9 mouse cellular contexts compared by ENCODE assay signal in the genomic region with DNA sequence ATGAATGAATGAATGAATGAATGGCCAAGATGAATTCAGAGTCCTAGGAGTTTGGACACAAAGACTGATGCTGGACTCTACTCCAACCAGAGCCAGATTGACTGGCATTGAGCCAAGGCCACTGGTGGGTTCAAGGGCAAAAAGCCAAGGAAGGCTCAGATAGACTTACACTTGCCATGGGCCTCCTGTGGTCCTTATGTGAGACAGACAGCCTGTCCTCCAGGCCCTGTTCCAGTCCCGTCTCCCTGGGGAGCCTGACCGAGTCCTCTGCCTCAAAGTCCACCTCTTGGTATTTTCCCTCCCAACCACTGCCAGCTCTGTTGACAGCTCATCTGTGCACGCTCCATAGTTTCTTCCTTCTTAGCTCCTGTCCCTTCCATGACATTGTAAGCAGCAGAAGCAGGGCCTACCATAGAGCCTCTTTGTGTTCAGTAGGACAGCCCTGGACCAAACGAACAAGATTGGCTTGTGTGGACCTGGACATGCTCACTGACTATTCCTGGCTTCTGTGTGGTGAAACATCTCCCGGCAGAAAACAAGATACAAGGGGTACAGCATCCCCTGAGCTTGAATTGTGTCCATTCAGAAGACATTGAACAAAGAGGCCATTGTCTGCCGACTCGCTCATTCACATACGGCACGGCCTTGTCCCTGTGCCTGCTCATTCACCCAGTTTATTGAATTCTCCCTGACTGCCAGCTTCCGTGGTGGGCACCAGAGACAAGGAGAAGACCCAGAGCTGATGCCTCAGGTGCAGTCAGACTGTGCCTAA. TPM values are rescaled to one million over a fixed set of nuclear protein-coding genes. Genes with fewer than 3 reads are reported as not detected.
DNase-seq lines count a peak whose midpoint lies in the region; ATAC-seq lines count a peak whose summit lies in the region.
"Had no signal": no experiment of that assay in that cellular context is flagged by ENCODE, and none has a peak within 500 bp of the region (broad histone marks: within the 10 kb centered on the region; RNA-seq: fewer than 3 reads in every experiment).

No protein-coding gene starts in this region.

- no peak overlapping the region for H3K4me3 ChIP-seq in forebrain, embryonic 11.5 days (ENCODE audit: low read depth, low read length)
- H3K4me3 ChIP-seq in forebrain, embryonic 16.5 days (replicated peaks; ENCODE audit: low read length): no peak overlapping the region
- H3K4me3 ChIP-seq in hindbrain, embryonic 14.5 days (replicated peaks; ENCODE audit: low read length): no peak overlapping the region

- intact Hi-C loops in left cerebral cortex, postnatal 4 days (cut with DNase I): loop anchor here (10.0 kb wide), 2 partner anchors 119 to 339 kb away; no protein-coding TSS in a partner anchor

- no peak overlapping the region for H3K9ac ChIP-seq in forebrain, embryonic 11.5 days (ENCODE audit: low read length)
- no peak overlapping the region for H3K9ac ChIP-seq in forebrain, embryonic 16.5 days (replicated peaks; ENCODE audit: low read depth, low read length)
- no peak overlapping the region for H3K9ac ChIP-seq in hindbrain, embryonic 14.5 days

- H3K36me3 ChIP-seq in forebrain, embryonic 11.5 days (ENCODE audit: control insufficient read depth, insufficient read depth, low read length): no peaks in the 10 kb centered on the region
- no peaks in the 10 kb centered on the region for H3K36me3 ChIP-seq in forebrain, embryonic 16.5 days (ENCODE audit: control insufficient read depth, insufficient read depth)
- no peaks in the 10 kb centered on the region for H3K36me3 ChIP-seq in hindbrain, embryonic 14.5 days (replicated peaks; ENCODE audit: control insufficient read depth, insufficient read depth)

- H3K4me1 ChIP-seq in forebrain, embryonic 11.5 days (replicated peaks; ENCODE audit: control insufficient read depth, insufficient read depth, low read length): 0 out of 2 replicates have a peak, but pooled peaks cover 2% of the 10 kb centered on the region
- peaks cover 8% of the 10 kb centered on the region for H3K4me1 ChIP-seq in forebrain, embryonic 16.5 days (replicated peaks; ENCODE audit: control insufficient read depth, insufficient read depth, low read length)
- no peaks in the 10 kb centered on the region for H3K4me1 ChIP-seq in hindbrain, embryonic 14.5 days (replicated peaks; ENCODE audit: control insufficient read depth, insufficient read depth, low read length)

- H3K27ac ChIP-seq in forebrain, embryonic 11.5 days (ENCODE audit: low read depth, low read length): no peak overlapping the region
- no peak overlapping the region for H3K27ac ChIP-seq in forebrain, embryonic 16.5 days (ENCODE audit: low read length)
- no peak overlapping the region for H3K27ac ChIP-seq in hindbrain, embryonic 14.5 days

- no peaks in the 10 kb centered on the region for H3K27me3 ChIP-seq in forebrain, embryonic 11.5 days (ENCODE audit: control insufficient read depth, insufficient read depth, low read length)
- H3K27me3 ChIP-seq in forebrain, embryonic 16.5 days (replicated peaks; ENCODE audit: control insufficient read depth, insufficient read depth, low read length): no peaks in the 10 kb centered on the region
- no peaks in the 10 kb centered on the region for H3K27me3 ChIP-seq in hindbrain, embryonic 14.5 days (ENCODE audit: control insufficient read depth, insufficient read depth, low read length)

- ATAC-seq in forebrain, embryonic 11.5 days (replicated peaks; ENCODE audit: low FRiP score): no peak
- no peak for ATAC-seq in forebrain, embryonic 16.5 days
- peak; percentile 37; the same call in 1 of the 2 replicates for ATAC-seq in hindbrain, embryonic 14.5 days (ENCODE audit: low FRiP score)

- peak; percentile 48 for DNase-seq in forebrain, embryonic 11.5 days (ENCODE audit: low spot score)
- peak; percentile 96 for DNase-seq in left cerebral cortex, postnatal 4 days
- no peak for DNase-seq in left cerebral cortex, adult 9 months (ENCODE audit: low spot score in 2 of 2)
- DNase-seq in cerebellum, adult 11 months: peak; percentile 43
- peak; percentile 43 for DNase-seq in hindbrain, embryonic 14.5 days (ENCODE audit: low spot score)
- no peak for DNase-seq in ovary, postnatal 10 days (ENCODE audit: low spot score)
- DNase-seq in frontal cortex, postnatal 36 days (ENCODE audit: low spot score in 2 of 2): no peak
- DNase-seq: heart, postnatal 14 days had no signal

- 53% methylated on average over 10 of the region's 10 CpGs for WGBS in forebrain, embryonic 11.5 days
- 22% methylated on average over 10 of the region's 10 CpGs for WGBS in forebrain, embryonic 16.5 days
- WGBS in hindbrain, embryonic 14.5 days: 27% methylated on average over 10 of the region's 10 CpGs

- no peaks in the 10 kb centered on the region for H3K9me3 ChIP-seq in forebrain, embryonic 11.5 days (ENCODE audit: control insufficient read depth, low read length)
- no peaks in the 10 kb centered on the region for H3K9me3 ChIP-seq in forebrain, embryonic 16.5 days (ENCODE audit: control insufficient read depth, low read length)
- H3K9me3 ChIP-seq in hindbrain, embryonic 14.5 days (ENCODE audit: control insufficient read depth, low read length): no peaks in the 10 kb centered on the region

- H3K4me2 ChIP-seq in forebrain, embryonic 11.5 days (ENCODE audit: low read depth, low read length, severe bottlenecking): no peak overlapping the region
- no peak overlapping the region for H3K4me2 ChIP-seq in forebrain, embryonic 16.5 days (ENCODE audit: low read length)
- no peak overlapping the region for H3K4me2 ChIP-seq in hindbrain, embryonic 14.5 days (replicated peaks)

RNA-seq across cellular contexts. Expression of a gene that starts 10.8 kb away (rescaled TPM):
- polyA plus RNA-seq in forebrain, embryonic 11.5 days (2014; fragmentation: Nextera tagmentation; extraction: Ambion mirVana): 47.3 and 48.7 TPM in 2 replicates
- 61.1 and 67.8 TPM in 2 replicates for polyA plus RNA-seq in forebrain, embryonic 16.5 days (2015; fragmentation: Nextera tagmentation; extraction: Ambion mirVana)
- total RNA-seq in left cerebral cortex, postnatal 4 days (2021): 10 to 100 TPM; 13.8 to 14.6 TPM
- 50.8 and 52.8 TPM in 2 replicates for polyA plus RNA-seq in hindbrain, embryonic 14.5 days (2014; fragmentation: Nextera tagmentation; extraction: Ambion mirVana)

RNA-seq across cellular contexts. Expression of a gene that starts 18.9 kb away (rescaled TPM):
- 147 and 156 TPM in 2 replicates for polyA plus RNA-seq in forebrain, embryonic 11.5 days (2014; fragmentation: Nextera tagmentation; extraction: Ambion mirVana)
- 131 and 138 TPM in 2 replicates for polyA plus RNA-seq in forebrain, embryonic 16.5 days (2015; fragmentation: Nextera tagmentation; extraction: Ambion mirVana)
- total RNA-seq in left cerebral cortex, postnatal 4 days (2021): 10 to 100 TPM; 54.9 to 61.7 TPM
- 141 and 151 TPM in 2 replicates for polyA plus RNA-seq in hindbrain, embryonic 14.5 days (2014; fragmentation: Nextera tagmentation; extraction: Ambion mirVana)

RNA-seq across cellular contexts. Expression of a gene that starts 18.9 kb away (rescaled TPM):
- 18.7 and 19.2 TPM in 2 replicates for polyA plus RNA-seq in forebrain, embryonic 11.5 days (2014; fragmentation: Nextera tagmentation; extraction: Ambion mirVana)
- polyA plus RNA-seq in forebrain, embryonic 16.5 days (2015; fragmentation: Nextera tagmentation; extraction: Ambion mirVana): 23.6 and 24.3 TPM in 2 replicates
- total RNA-seq in left cerebral cortex, postnatal 4 days (2021): 10 to 100 TPM; 36.3 to 37.6 TPM
- 14.3 and 17.1 TPM in 2 replicates for polyA plus RNA-seq in hindbrain, embryonic 14.5 days (2014; fragmentation: Nextera tagmentation; extraction: Ambion mirVana)

RNA-seq across cellular contexts. Expression of a gene that starts 19.6 kb away (rescaled TPM):
- polyA plus RNA-seq in forebrain, embryonic 11.5 days (2014; fragmentation: Nextera tagmentation; extraction: Ambion mirVana): 0.27 and 0.31 TPM in 2 replicates
- 1.6 TPM in 2 replicates for polyA plus RNA-seq in forebrain, embryonic 16.5 days (2015; fragmentation: Nextera tagmentation; extraction: Ambion mirVana)
- 10 to 100 TPM; 11.8 to 12.6 TPM for total RNA-seq in left cerebral cortex, postnatal 4 days (2021)
- polyA plus RNA-seq in hindbrain, embryonic 14.5 days (2014; fragmentation: Nextera tagmentation; extraction: Ambion mirVana): 0.25 and 0.40 TPM in 2 replicates

RNA-seq across cellular contexts. Expression of a gene that starts 40.8 kb away (rescaled TPM):
- polyA plus RNA-seq in forebrain, embryonic 11.5 days (2014; fragmentation: Nextera tagmentation; extraction: Ambion mirVana): not detected in 2 replicates
- polyA plus RNA-seq in forebrain, embryonic 16.5 days (2015; fragmentation: Nextera tagmentation; extraction: Ambion mirVana): 0.35 and 0.65 TPM in 2 replicates
- total RNA-seq in left cerebral cortex, postnatal 4 days (2021): 1 to 10 TPM; 7.2 to 9.8 TPM
- 2.0 and 2.8 TPM in 2 replicates for polyA plus RNA-seq in hindbrain, embryonic 14.5 days (2014; fragmentation: Nextera tagmentation; extraction: Ambion mirVana)
- total RNA-seq: heart, postnatal 14 days had no signal

Comparison
In these comparisons a context has a peak if more than half of its experiments do, and no peak if none do; other contexts are left out.
1. DNase-seq: peak in forebrain, embryonic 11.5 days (single experiment), left cerebral cortex, postnatal 4 days (single experiment), cerebellum, adult 11 months (single experiment) and hindbrain, embryonic 14.5 days (single experiment); none in left cerebral cortex, adult 9 months (0 of 2), ovary, postnatal 10 days (single experiment) and frontal cortex, postnatal 36 days (0 of 2).